Mouse (Mus musculus): ENCODE measurements around the gene Nfix.

DNA sequence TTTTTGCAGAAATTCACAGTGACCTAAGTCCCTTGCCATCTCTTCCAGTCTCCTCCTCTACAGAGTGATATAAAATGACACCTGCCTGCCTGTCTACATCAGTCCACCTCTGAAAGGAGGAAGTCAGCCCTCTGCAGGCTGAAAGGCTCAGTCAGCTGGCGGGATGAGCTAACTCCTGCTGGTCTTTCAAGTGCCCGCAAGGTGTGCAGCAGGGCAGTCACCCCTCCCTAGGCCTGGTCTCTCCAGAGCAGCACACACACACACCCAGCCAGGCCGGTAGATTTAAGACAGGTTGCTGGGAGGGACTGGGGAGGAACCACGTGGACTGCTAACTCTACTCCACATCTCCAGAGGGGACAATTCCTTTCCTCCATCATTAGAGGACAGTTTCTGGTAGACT is 36.0 kb downstream of the Nfix start:
- TF ChIP-seq CTCF (conservative IDR thresholded peaks at IDR 0.05; ENCODE audit: low read length) (no peak), NANOG (IDR thresholded peaks at IDR 0.05; ENCODE audit: borderline replicate concordance, low read length) (no peak)
